Mouse (Mus musculus) C2C12 (cell line): Measurements from ENCODE around the gene Tuba1a. TPM values are rescaled to one million over a fixed set of nuclear protein-coding genes. Genes with fewer than 3 reads are reported as not detected.
"Not testable (repeated sequence)": the region's sequence is repeated elsewhere in the genome, so short reads cannot be mapped to it uniquely, and the experiment has no call there.

Experiments used
- H3K27me3 ChIP-seq: one replicate; pipeline ENCODE4 v1.6.1; 2011; ENCODE audit not compliant: control insufficient read depth, insufficient read depth, insufficient read length
- H3K36me3 ChIP-seq: one replicate; pipeline ENCODE4 v1.6.1; 2011; ENCODE audit not compliant: control insufficient read depth, insufficient read depth
- H3K4me3 ChIP-seq: one replicate; pipeline ENCODE4 v1.5.1; 2011; ENCODE audit warnings: mild to moderate bottlenecking, control low read depth; ENCODE audit not compliant: poor library complexity, insufficient read depth, severe bottlenecking
- H3K79me2 ChIP-seq: one replicate; pipeline ENCODE4 v1.6.1; 2011; ENCODE audit not compliant: control insufficient read depth, insufficient read depth
- H3K79me3 ChIP-seq: one replicate; pipeline ENCODE4 v1.6.1; 2011; ENCODE audit warnings: low read depth, control low read depth
- H3ac ChIP-seq: one replicate; pipeline ENCODE3; 2011; ENCODE audit warnings: low read depth; ENCODE audit not compliant: control insufficient read depth, insufficient read length
- CEBPB ChIP-seq: IDR thresholded peaks from one replicate; pipeline ENCODE4 v1.6.1; 2011; ENCODE audit warnings: low read depth, mild to moderate bottlenecking, control low read depth, moderate library complexity
- CTCF ChIP-seq: IDR thresholded peaks from one replicate; pipeline ENCODE4 v1.5.1; 2011; ENCODE audit not compliant: control insufficient read depth, insufficient read depth, insufficient read length
- FOSL1 ChIP-seq: IDR thresholded peaks from one replicate; pipeline ENCODE4 v1.8.0; 2011; ENCODE audit warnings: mild to moderate bottlenecking, low read length; ENCODE audit not compliant: poor library complexity, insufficient read depth, severe bottlenecking
- MAX ChIP-seq: IDR thresholded peaks from one replicate; pipeline ENCODE4 v1.6.1; 2011; ENCODE audit warnings: mild to moderate bottlenecking, control low read depth
- MYOD1 ChIP-seq: IDR thresholded peaks from one replicate; pipeline ENCODE4 v1.6.1; 2011; ENCODE audit warnings: low read depth; ENCODE audit not compliant: control insufficient read depth, insufficient read length
- MYOG ChIP-seq: IDR thresholded peaks from one replicate; pipeline ENCODE4 v1.6.1; 2011; ENCODE audit not compliant: control insufficient read depth, insufficient read length; ENCODE audit errors: extremely low read depth
- USF1 ChIP-seq: IDR thresholded peaks from one replicate; pipeline ENCODE4 v1.6.1; 2011; ENCODE audit warnings: low read depth, mild to moderate bottlenecking, control low read depth, moderate library complexity
- polyA plus RNA-seq: library from polyadenylated mRNA; unstranded; fragments of >200 nt; fragmentation: generic; extraction: Trizol; gene quantifications from one replicate; pipeline ENCODE4 v1.2.1, GENCODE M21; 2012; ENCODE audit warnings: missing spikeins

The Tuba1a gene
- polyA plus RNA-seq, 1 experiment: 2,758 TPM

DNA sequence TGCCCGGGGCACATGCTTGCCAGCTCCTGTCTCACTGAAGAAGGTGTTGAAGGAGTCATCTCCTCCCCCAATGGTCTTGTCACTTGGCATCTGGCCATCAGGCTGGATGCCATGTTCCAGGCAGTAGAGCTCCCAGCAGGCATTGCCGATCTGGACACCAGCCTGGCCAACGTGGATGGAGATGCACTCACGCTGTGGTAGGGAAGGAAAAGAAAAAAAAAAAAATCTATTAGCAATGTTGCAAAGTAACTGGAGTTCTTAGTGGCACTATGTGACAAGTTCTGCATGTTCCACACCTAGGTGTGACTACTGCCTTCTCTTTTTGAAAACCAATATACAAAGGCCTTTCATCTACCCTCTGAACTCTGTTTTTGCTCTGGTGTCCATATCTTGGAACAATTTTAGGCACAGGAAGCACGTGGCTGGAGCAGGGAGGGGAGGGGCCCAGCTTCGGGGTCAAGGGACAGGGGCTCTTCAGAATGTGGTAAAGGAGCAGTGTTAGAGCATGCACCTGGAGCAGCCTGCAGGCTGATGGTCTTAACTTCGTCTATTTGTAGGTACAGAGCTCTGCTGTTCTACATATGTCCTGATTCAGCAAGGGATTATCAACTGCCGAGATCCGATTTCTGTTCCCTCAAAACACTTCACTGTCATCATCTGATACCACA is 20.4 kb downstream of the Tuba1a start:
- Histone ChIP-seq H3ac (peak overlapping the region; percentile 95), H3K79me2 (peaks cover 46% of the 10 kb centered on the region), H3K36me3 (peaks cover 19% of the 10 kb centered on the region), H3K4me3 (peak overlapping the region; percentile 92), H3K79me3 (peaks cover 24% of the 10 kb centered on the region)
- TF ChIP-seq USF1 (peak; percentile 55), MAX (peak; percentile 88)
- not testable (repeated sequence) for H3K27me3 ChIP-seq

DNA sequence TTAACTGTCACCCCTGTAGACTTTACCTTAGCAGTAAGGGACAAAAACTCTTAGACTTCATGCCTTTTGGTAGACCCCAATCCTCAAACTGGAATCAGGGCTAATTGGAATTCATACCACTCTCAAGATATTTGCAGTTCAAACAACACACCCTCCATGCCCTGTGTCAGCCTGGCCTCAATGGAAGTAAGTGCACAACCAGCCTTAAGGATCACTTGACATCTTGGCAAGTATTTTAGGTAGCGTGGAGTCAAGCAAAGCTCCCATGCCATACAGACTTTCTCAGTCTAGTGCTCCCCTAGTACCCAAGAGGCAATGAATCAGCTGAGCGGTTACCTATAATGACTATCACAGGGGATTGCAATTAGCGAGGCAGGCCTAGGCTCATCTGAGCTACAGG is 22.5 kb downstream of the Tuba1a start:
- TF ChIP-seq CTCF (no peak), MYOG (no peak), USF1 (no peak), CEBPB (no peak), MAX (no peak), MYOD1 (no peak), FOSL1 (no peak)
- Histone ChIP-seq H3K79me2 (peaks cover 46% of the 10 kb centered on the region), H3K27me3 (no peaks in the 10 kb centered on the region), H3K4me3 (no peak overlapping the region), H3K79me3 (peaks cover 24% of the 10 kb centered on the region), H3ac (peak overlapping the region; percentile 0), H3K36me3 (peaks cover 19% of the 10 kb centered on the region)

GRCm38 (mm10) chr15:98930017-98930734 is 23.3 kb downstream of the Tuba1a start:
- H3K79me2 ChIP-seq: peaks cover 46% of the 10 kb centered on the region
- H3K79me3 ChIP-seq: peaks cover 24% of the 10 kb centered on the region
- H3K4me3 ChIP-seq: no peak overlapping the region
- H3ac ChIP-seq: no peak overlapping the region
- peaks cover 19% of the 10 kb centered on the region for H3K36me3 ChIP-seq
- TF ChIP-seq MAX: peak; percentile 5
- no peak for TF ChIP-seq CEBPB
- TF ChIP-seq USF1: no peak
- TF ChIP-seq MYOG: no peak
- no peaks in the 10 kb centered on the region for H3K27me3 ChIP-seq

- TF ChIP-seq MYOD1 (no peak), CTCF (peak; percentile 68), CEBPB (peak; percentile 19)
- Histone ChIP-seq H3K79me2 (peaks cover 31% of the 10 kb centered on the region), H3K27me3 (no peaks in the 10 kb centered on the region), H3K36me3 (peaks cover 19% of the 10 kb centered on the region), H3ac (no peak overlapping the region), H3K4me3 (no peak overlapping the region), H3K79me3 (peaks cover 15% of the 10 kb centered on the region)
These were observed 24.8 kb downstream of the Tuba1a start for GRCm38 (mm10) chr15:98928598-98929240.

- Histone ChIP-seq H3ac (no peak overlapping the region), H3K79me3 (peaks cover 7% of the 10 kb centered on the region), H3K27me3 (no peaks in the 10 kb centered on the region), H3K79me2 (peaks cover 20% of the 10 kb centered on the region), H3K4me3 (no peak overlapping the region), H3K36me3 (peaks cover 11% of the 10 kb centered on the region)
- TF ChIP-seq MYOD1: no peak
- TF ChIP-seq CEBPB: no peak
- TF ChIP-seq MYOG: no peak
- TF ChIP-seq MAX: no peak
- no peak for TF ChIP-seq USF1
- no peak for TF ChIP-seq FOSL1
- TF ChIP-seq CTCF: no peak
These were observed 25.9 kb downstream of the Tuba1a start for GRCm38 (mm10) chr15:98927566-98927965.

GRCm38 (mm10) chr15:98924682-98925081 is 28.8 kb downstream of the Tuba1a start:
- H3K27me3 ChIP-seq: no peaks in the 10 kb centered on the region

More at GRCm38 (mm10) chr15:98924682-98925081, 28.8 kb downstream of the Tuba1a start:
- TF ChIP-seq MYOD1 (no peak), MAX (no peak), MYOG (no peak), CTCF (no peak)
- Histone ChIP-seq H3K4me3 (no peak overlapping the region), H3K36me3 (no peaks in the 10 kb centered on the region), H3ac (no peak overlapping the region), H3K79me2 (no peaks in the 10 kb centered on the region), H3K79me3 (no peaks in the 10 kb centered on the region)
